Mouse (Mus musculus) megakaryocyte-erythroid progenitor cell, adult 5-6 weeks (primary cell): ENCODE results near the gene Ano10. TPM values are rescaled to one million over a fixed set of nuclear protein-coding genes. Genes with fewer than 3 reads are reported as not detected.

Experiments used
- ATAC-seq: replicated peaks from 2 replicates; pipeline ENCODE4 v1.8.0; 2016; ENCODE audit warnings: mild to moderate bottlenecking, inconsistent platforms; ENCODE audit not compliant: severe bottlenecking, poor library complexity, low FRiP score, low TSS enrichment
- total RNA-seq, 2 experiments: library from RNA; stranded (forward) in 1 of 2; stranded (reverse) in 1 of 2; fragments of 200-1000, 215-1000 nt in 1 of 2; fragments of >200 nt in 1 of 2; fragmentation: Nextera tagmentation in 1 of 2; gene quantifications; 2 replicates each; pipeline ENCODE4 v1.2.3; 2014 to 2017

The Ano10 gene
- total RNA-seq, 2 experiments from 2014 or later, result 0.70 to 4.6 TPM

- ATAC-seq, result no peak
Measured at GRCm38 (mm10) chr9:122252113-122252512, 42.1 kb downstream of the Ano10 start.

DNA sequence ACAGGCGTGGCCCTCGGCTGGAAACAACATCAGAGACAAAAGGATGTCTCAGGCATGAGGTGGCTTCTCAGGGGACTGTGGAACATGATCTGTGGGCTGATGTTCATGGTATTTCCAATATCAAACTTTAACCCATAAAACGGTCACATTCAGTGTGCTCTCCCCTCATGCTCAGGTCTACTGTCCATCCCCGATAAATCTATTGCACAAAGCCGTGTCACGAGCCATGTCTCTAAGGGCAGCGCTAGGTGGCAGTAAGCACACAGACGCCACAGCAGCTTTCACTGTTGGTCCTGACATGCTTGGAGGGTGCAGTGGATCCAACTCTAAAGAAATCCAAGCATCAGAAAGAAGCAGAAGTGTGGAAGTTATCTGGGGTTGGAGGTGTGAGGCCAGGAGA, 46.1 kb downstream of the Ano10 start:
- peak; percentile 67 for ATAC-seq

DNA sequence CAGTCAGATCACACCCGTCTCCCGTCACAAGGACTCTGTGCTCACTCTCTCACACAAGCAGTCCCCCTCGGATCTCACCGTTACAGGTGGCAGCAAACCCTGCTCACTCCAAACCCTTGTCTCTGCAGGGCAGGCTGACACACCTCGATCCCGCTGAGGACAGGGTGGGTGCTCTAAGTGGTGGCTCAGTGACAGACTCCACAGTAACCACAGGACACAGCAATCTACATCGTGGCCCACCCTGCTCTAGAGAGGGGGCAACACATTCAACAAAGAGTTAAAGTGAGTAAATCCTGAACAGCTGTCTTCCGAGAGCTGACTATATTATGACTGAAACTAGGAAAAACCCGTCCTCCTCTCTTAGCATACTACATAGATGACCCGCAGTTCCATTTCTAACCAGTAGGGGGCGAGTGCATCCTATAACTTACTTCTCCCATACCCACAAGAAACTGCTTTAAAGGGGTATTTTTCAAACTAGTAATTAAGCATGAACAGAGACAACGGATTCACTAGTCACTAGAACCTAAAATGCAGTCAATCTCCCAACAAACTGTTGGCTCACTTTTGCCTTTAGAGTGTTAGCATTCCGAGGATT, 46.7 kb downstream of the Ano10 start:
- ATAC-seq, result peak; percentile 75

- no peak for ATAC-seq
Measured at GRCm38 (mm10) chr9:122245879-122246278, 48.3 kb downstream of the Ano10 start.

- ATAC-seq, result no peak
Measured at GRCm38 (mm10) chr9:122245471-122245870, 48.8 kb downstream of the Ano10 start.

- ATAC-seq, result no peak
Measured at GRCm38 (mm10) chr9:122244800-122245165, 49.4 kb downstream of the Ano10 start.

DNA sequence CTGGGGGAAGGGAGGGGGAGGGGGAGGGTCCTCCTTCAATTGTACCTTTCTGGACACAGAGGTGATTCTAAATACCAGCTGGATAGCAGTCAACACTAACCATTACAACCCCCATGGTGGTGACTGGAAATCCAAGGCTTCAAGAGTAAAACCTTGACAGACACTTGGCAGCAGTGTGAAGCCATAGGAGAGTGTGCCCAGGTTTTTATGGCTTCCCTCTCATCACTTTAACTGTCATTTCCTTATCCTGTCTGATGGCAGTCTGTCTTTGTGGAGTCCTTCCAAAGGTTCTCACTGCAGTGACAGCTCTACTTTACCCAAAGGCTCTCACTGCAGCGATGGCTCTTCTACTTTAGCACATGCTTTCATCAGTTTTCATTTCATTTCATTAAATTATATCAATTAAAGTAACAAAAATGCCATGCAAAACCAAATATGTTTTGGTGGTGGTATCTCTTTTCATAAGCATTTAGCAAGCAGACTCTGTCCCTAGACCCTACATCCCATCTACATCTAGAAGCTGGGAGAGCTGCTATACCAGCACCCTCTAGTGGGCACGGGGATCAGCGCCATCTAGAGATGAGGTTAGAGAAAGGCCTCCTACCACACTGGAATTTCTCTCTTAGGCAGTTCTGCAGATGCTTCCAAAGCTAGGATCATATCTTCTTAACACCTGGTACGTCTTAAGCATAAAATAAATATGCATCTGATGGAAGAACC, 50.0 kb downstream of the Ano10 start:
- peak; percentile 72 for ATAC-seq

DNA sequence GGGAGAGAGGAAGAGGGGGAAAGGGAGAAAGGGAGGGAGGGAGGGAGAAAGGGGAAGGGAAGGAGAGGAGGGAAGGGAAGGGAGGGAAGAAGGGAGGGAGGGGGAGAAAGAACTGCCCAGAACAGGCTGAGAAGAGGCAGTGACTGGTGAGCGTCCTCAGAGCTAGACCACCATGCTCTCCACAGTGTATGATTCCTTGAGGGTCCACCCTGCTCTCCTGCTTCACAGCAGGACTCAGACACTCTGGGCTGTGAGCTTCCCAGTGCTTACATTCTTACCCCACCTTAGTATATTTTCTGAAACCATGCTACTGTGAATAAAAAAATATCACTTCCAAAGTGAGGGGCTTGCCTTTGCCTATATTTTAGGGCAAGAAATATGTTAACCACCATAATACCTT, 50.9 kb downstream of the Ano10 start:
- no peak for ATAC-seq

DNA sequence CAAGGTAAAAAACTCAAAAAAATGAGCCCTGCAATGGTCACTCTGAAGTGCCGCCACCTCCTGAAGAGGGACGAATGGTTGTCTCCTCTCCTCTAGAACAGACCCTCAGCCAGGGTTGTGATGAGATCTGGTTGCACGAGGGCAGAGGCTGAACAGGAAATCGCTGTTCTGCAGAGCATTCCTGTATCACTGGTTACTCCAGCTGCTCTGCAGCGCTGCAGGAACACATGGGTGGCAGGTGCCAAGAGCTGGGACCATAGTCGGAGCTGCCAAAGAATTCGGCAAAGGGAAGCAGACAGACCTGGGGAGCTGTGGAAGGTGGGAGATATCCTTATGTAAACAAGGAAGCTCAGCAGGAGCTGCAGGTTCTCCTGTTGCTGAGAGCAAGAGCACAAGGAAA, 51.4 kb downstream of the Ano10 start:
- no peak for ATAC-seq

GRCm38 (mm10) chr9:122241812-122242400, 52.3 kb downstream of the Ano10 start:
- no peak for ATAC-seq

DNA sequence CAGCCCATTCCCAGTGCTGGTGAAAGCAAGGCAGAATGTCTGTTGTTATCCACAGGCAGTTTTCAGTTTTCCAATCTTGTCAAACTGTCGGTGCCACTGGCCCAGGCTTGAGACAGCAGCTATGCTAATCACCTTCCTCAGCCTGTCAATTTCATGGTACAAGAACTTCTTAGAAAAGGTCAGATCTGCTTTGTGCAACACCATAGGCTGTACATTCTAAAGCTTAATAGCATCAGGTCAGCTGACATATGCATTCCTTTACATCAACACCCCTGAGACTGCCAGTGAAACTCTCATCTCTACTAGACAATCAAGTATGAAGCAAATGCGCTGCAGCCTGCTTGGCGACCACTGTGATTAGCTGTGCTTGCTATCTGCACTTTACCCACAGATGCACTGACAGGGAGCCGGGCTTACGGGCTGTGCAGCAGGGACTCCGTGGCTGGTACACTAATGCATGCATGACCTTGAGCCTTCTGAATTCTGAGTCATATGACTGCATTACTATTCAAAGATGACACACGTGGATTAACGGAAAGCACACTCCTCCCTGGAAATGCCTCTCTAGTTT, 53.5 kb downstream of the Ano10 start:
- ATAC-seq, result no peak

GRCm38 (mm10) chr9:122234741-122235140, 59.5 kb downstream of the Ano10 start:
- ATAC-seq, result no peak

DNA sequence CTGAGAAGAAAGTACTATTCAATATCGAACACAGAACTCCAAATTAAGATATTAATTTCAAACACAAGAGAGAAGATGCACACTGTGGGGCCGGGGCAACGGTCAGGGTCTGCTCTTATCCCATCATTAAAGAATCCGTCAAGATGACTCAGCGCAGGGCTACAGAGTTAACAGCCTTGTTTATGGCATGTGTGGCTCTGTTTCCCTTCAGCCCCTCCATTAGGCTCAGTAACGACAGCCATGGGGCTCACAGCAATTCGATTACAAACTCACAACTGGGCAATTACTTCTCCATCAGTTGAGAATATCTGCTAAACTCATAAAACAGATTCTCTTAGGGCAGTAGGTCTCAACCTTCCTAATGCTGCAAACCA, 60.3 kb downstream of the Ano10 start:
- ATAC-seq, result no peak

- ATAC-seq, result peak; percentile 58
Measured at GRCm38 (mm10) chr9:122233316-122233971, 60.8 kb downstream of the Ano10 start.

DNA sequence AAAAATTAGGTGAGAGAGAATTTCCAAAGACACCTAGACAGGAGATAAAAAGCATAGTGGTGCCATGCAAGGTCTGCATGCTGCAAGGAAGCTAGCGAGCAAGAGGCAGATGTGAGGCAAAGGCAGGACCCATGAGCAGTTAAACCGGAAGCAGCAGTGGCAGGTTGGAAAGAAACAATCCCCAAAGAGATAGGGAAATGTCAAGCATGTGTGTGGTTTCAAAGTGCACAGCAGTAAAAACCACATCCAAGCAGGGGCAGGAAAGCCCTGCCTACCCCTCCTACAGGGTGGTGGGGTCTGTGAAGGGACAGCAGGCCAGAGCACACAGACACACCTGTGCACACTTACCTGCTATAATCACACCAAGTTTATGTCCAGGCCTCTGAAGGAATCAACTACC, 61.3 kb downstream of the Ano10 start:
- ATAC-seq, result no peak

DNA sequence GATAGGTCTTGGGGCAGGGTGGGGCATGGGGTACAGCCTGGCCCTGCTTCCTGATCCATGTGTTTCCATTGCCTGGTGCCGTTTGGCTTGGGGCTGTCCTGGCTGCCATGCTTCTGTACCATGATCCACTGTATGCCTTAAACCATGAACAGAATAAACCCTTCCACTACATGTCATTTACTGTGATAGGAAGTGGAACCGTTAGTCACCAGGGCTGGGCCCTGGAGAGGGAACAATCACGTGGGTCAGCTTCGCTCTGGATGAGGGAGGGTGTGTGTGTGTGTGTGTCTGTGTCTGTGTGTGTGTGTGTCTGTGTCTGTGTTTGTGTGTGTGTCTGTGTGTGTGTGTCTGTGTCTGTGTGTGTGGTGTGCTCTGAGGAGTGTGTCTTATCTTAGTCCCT, 63.5 kb downstream of the Ano10 start:
- no peak for ATAC-seq

- no peak for ATAC-seq
Measured at GRCm38 (mm10) chr9:122226419-122226818, 67.8 kb downstream of the Ano10 start.

- ATAC-seq, result peak; percentile 80
Measured at GRCm38 (mm10) chr9:122225309-122225708, 68.9 kb downstream of the Ano10 start.

GRCm38 (mm10) chr9:122223005-122223404, 71.2 kb downstream of the Ano10 start:
- ATAC-seq, result no peak

DNA sequence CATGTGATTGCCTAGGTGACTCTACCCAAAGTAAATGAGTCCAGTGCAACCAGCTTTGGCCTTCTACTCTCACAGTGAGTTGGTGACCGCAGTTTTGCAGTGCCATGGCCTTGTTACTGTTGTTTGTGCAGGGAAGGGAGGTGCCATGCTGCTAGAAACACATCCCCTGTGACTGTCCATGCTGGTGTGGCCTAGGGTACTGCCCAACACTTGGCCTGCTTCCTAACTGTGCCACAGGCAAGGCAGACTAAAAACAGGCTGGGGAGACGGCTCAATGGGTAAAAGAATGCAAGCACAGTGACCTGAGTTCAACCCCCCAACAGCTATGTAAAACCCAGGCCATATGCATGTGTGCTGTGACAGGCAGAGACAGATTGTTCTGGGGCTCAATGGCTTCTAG, 74.3 kb downstream of the Ano10 start:
- no peak for ATAC-seq
